In the genomic region with DNA sequence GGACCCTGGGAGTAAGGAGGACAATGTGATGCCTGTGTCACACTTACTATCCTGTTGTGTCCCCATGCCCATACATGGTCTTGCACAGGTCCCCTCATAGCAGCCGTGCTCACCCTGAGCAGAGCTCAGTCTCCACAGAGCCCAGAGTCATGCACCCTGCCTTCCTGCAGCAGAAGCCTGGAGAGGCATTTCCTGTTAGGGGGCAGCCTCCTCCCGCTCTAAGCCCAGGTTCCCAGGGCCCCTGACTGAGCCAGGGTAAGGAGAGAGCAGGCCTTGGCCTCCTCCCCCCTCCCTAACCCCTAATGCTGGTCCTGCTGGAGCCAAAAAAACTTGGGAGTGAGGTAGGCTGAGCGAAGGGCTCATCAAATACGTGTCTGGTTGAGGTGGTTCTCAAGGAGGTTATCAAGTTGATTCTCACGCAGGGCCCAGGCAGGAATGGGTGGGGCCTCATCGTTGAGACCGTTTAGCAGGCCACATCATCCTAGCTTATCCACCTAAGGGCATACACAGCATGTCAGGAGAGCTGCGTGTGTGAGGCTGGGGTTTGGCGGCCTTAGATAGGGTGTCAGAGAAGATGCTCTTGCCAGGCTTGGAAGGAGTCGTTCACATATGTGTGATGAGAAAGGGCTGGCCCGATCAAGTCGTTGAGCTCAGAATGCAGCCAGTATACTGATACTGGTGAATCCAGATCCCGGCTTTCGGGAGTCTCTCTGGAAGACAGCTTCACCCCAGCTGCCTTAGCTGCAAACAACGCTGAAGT, we compare ENCODE assay signal across 8 mouse cellular contexts. TPM values are rescaled to one million over a fixed set of nuclear protein-coding genes. Genes with fewer than 3 reads are reported as not detected.
DNase-seq lines count a peak whose midpoint lies in the region; ATAC-seq lines count a peak whose summit lies in the region.

No protein-coding gene starts in this region.

- ATAC-seq in common myeloid progenitor, adult 5-6 weeks (replicated peaks; ENCODE audit: low read depth, poor library complexity, severe bottlenecking), result peak; percentile 55
- ATAC-seq in megakaryocyte, adult 5-6 weeks (ENCODE audit: poor library complexity, severe bottlenecking), result 0 out of 2 replicates have a peak, but pooled peaks have one; percentile 20
- no peak for ATAC-seq in inflammation-experienced regulatory T-cells, adult 6 months

- peak; percentile 94 for DNase-seq in heart, adult 11 months
- no peak for DNase-seq in heart, adult 8-10 months (ENCODE audit: low spot score)
- peak; percentile 31 for DNase-seq in heart, postnatal 4 days
- DNase-seq in right cerebral cortex, postnatal 14 days, result no peak
- DNase-seq in adrenal gland, postnatal 10 days, result no peak

RNA-seq across cellular contexts. Expression of a gene that starts 0.7 kb away (rescaled TPM):
- 1 to 10 TPM; 6.8 to 9.3 (median 8.7) TPM for total RNA-seq in heart, adult 8-10 months (2022)
- 0.41 and 0.49 TPM in 2 replicates for total RNA-seq in common myeloid progenitor, adult 5-6 weeks (2017)
- 10 to 100 TPM; 25.8 to 27.1 TPM for total RNA-seq in heart, postnatal 4 days (2021)
- 0.13 TPM in 1 of 2 replicates, not detected in the other for total RNA-seq in megakaryocyte, adult 5-6 weeks (2015)
- total RNA-seq in megakaryocyte, adult 5-6 weeks (2017), result not detected in 2 replicates
- not detected for polyA plus RNA-seq in inflammation-experienced regulatory T-cells, adult 6 months (2017; shearing (Covaris generic))
- 10 to 100 TPM; 28.1 to 37.5 TPM for total RNA-seq in adrenal gland, postnatal 10 days (2021)

RNA-seq across cellular contexts. Expression of a gene that starts 16.9 kb away (rescaled TPM):
- total RNA-seq in heart, adult 8-10 months (2022), result 1 to 10 TPM in 3 of 4 experiments, under 1 TPM in 1; 0.79 to 2.6 (median 2.0) TPM
- total RNA-seq in common myeloid progenitor, adult 5-6 weeks (2017), result 0.15 and 0.18 TPM in 2 replicates
- total RNA-seq in heart, postnatal 4 days (2021), result 1 to 10 TPM; 2.2 to 2.9 TPM
- total RNA-seq in megakaryocyte, adult 5-6 weeks (2015), result 0.30 and 0.65 TPM in 2 replicates
- total RNA-seq in megakaryocyte, adult 5-6 weeks (2017), result 0.15 and 0.98 TPM in 2 replicates
- polyA plus RNA-seq in inflammation-experienced regulatory T-cells, adult 6 months (2017; shearing (Covaris generic)), result under 1 TPM in 1 of 3 experiments, not detected in 2; 0.19 TPM
- 1 to 10 TPM; 1.7 to 3.7 TPM for total RNA-seq in adrenal gland, postnatal 10 days (2021)

RNA-seq across cellular contexts. Expression of a gene that starts 18.1 kb away (rescaled TPM):
- total RNA-seq in heart, adult 8-10 months (2022), result 1 to 10 TPM; 2.1 to 3.9 (median 3.2) TPM
- not detected in 2 replicates for total RNA-seq in common myeloid progenitor, adult 5-6 weeks (2017)
- total RNA-seq in heart, postnatal 4 days (2021), result 1 to 10 TPM; 3.8 to 4.1 TPM
- total RNA-seq in megakaryocyte, adult 5-6 weeks (2015), result not detected in 2 replicates
- not detected in 2 replicates for total RNA-seq in megakaryocyte, adult 5-6 weeks (2017)
- not detected for polyA plus RNA-seq in inflammation-experienced regulatory T-cells, adult 6 months (2017; shearing (Covaris generic))
- 1 to 10 TPM; 2.4 to 3.2 TPM for total RNA-seq in adrenal gland, postnatal 10 days (2021)

RNA-seq across cellular contexts. Expression of a gene that starts 21.1 kb away (rescaled TPM):
- 100 to 1,000 TPM; 104 to 113 (median 111) TPM for total RNA-seq in heart, adult 8-10 months (2022)
- 15.2 and 19.3 TPM in 2 replicates for total RNA-seq in common myeloid progenitor, adult 5-6 weeks (2017)
- 10 to 100 TPM; 70.2 to 72.5 TPM for total RNA-seq in heart, postnatal 4 days (2021)
- 30.6 and 33.4 TPM in 2 replicates for total RNA-seq in megakaryocyte, adult 5-6 weeks (2015)
- 8.5 and 14.1 TPM in 2 replicates for total RNA-seq in megakaryocyte, adult 5-6 weeks (2017)
- polyA plus RNA-seq in inflammation-experienced regulatory T-cells, adult 6 months (2017; shearing (Covaris generic)), result 10 to 100 TPM; 45.7 to 65.4 (median 46.2) TPM
- 10 to 100 TPM; 88.3 to 96.8 TPM for total RNA-seq in adrenal gland, postnatal 10 days (2021)

RNA-seq across cellular contexts. Expression of a gene that starts 26.1 kb away (rescaled TPM):
- 10 to 100 TPM; 13.0 to 17.6 (median 15.6) TPM for total RNA-seq in heart, adult 8-10 months (2022)
- total RNA-seq in common myeloid progenitor, adult 5-6 weeks (2017), result 27.8 and 28.5 TPM in 2 replicates
- total RNA-seq in heart, postnatal 4 days (2021), result 10 to 100 TPM; 16.7 to 18.2 TPM
- total RNA-seq in megakaryocyte, adult 5-6 weeks (2015), result 16.5 and 22.4 TPM in 2 replicates
- total RNA-seq in megakaryocyte, adult 5-6 weeks (2017), result 28.5 and 30.4 TPM in 2 replicates
- 100 to 1,000 TPM in 2 of 3 experiments, 10 to 100 TPM in 1; 98.2 to 118 (median 109) TPM for polyA plus RNA-seq in inflammation-experienced regulatory T-cells, adult 6 months (2017; shearing (Covaris generic))
- total RNA-seq in adrenal gland, postnatal 10 days (2021), result 10 to 100 TPM; 22.1 to 25.4 TPM

Comparison
In these comparisons a context has a peak if more than half of its experiments do, and no peak if none do; other contexts are left out.
1. DNase-seq: peak in heart, adult 11 months (single experiment) and heart, postnatal 4 days (single experiment); none in heart, adult 8-10 months (single experiment), right cerebral cortex, postnatal 14 days (single experiment) and adrenal gland, postnatal 10 days (single experiment).